Mouse (Mus musculus): Measurements from ENCODE around the gene Apoc2. TPM values are rescaled to one million over a fixed set of nuclear protein-coding genes. Genes with fewer than 3 reads are reported as not detected.
"Not testable (repeated sequence)": the region's sequence is repeated elsewhere in the genome, so short reads cannot be mapped to it uniquely, and the experiment has no call there.

The Apoc2 gene
- total and polyA plus RNA-seq, 2 experiments from 2014 or later: 0.78 TPM; not detected in 1

DNA sequence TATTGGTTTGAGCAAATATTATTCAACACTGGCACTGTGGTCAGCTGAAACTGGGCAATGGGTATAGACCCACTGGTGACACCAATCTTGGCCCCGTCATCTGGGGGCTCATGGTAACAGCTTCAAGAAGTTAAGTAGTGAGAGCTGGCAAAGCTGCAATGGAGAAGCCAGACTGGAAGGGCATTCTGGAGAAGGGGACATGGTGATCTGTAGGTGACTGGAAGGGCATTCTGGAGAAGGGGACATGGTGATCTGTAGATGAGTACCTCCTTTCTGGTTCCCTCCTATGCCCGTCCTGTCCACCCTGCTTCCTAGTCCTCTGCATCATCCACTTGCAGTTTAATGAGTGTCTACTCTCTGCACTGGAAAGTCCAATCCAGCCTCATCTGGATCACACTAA, 10.9 kb upstream of the Apoc2 start:
- 87% methylated on average over 2 of the region's 2 CpGs for WGBS
- H3K36me3 ChIP-seq (replicated peaks; ENCODE audit: control insufficient read depth, insufficient read depth, low read length): no peaks in the 10 kb centered on the region

DNA sequence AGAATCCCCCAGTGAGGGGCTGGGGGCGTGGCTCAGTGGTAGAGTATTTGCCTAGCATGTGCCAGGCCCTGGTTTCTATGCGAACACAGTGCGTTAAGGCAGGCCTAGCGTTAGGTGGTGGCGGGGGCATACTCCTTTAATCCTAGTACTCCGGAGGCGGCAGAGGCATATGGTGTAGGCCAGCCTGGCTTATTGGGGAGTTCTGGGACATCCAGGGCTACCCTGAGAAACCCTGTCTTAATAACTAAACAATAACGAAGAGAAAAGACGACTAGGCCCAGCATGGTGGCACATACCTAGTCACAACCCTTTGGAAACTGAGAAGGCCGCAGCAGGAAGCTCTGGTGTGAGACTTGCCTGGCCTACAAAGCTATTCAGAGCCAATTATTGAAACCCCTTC, 10.4 kb upstream of the Apoc2 start:
- no peak for ATAC-seq (ENCODE audit: insufficient read depth, low read depth)
- no peak overlapping the region for H3K27ac ChIP-seq (ENCODE audit: low read depth)
- no peaks in the 10 kb centered on the region for H3K27me3 ChIP-seq (ENCODE audit: control insufficient read depth, insufficient read depth, low read length)
- H3K4me3 ChIP-seq (ENCODE audit: low read depth, low read length): no peak overlapping the region
- no peak overlapping the region for H3K9ac ChIP-seq (replicated peaks; ENCODE audit: low read depth, low read length)
- H3K4me2 ChIP-seq (ENCODE audit: low read depth, low read length): no peak overlapping the region
- no peaks in the 10 kb centered on the region for H3K9me3 ChIP-seq (replicated peaks; ENCODE audit: control insufficient read depth, low read length)
- TF ChIP-seq CTCF (IDR thresholded peaks at IDR 0.05; ENCODE audit: low read depth): no peak
- TF ChIP-seq EP300 (IDR thresholded peaks at IDR 0.05; ENCODE audit: low read depth): no peak
- 92% methylated on average over 10 of the region's 10 CpGs for WGBS
- H3K4me1 ChIP-seq (ENCODE audit: control insufficient read depth, insufficient read depth): peaks cover 1% of the 10 kb centered on the region
- no peaks in the 10 kb centered on the region for H3K36me3 ChIP-seq (replicated peaks; ENCODE audit: control insufficient read depth, insufficient read depth, low read length)
- DNase-seq (ENCODE audit: low spot score): no peak

More for the DNA sequence above, 10.9 kb upstream of the Apoc2 start:
- DNase-seq (ENCODE audit: low spot score) (no peak), ATAC-seq (ENCODE audit: insufficient read depth, low read depth) (no peak)
- Histone ChIP-seq H3K9ac (replicated peaks; ENCODE audit: low read depth, low read length) (no peak overlapping the region), H3K4me1 (ENCODE audit: control insufficient read depth, insufficient read depth) (peaks cover 6% of the 10 kb centered on the region), H3K9me3 (replicated peaks; ENCODE audit: control insufficient read depth, low read length) (no peaks in the 10 kb centered on the region), H3K27ac (ENCODE audit: low read depth) (no peak overlapping the region), H3K4me3 (ENCODE audit: low read depth, low read length) (no peak overlapping the region), H3K4me2 (ENCODE audit: low read depth, low read length) (no peak overlapping the region), H3K27me3 (ENCODE audit: control insufficient read depth, insufficient read depth, low read length) (no peaks in the 10 kb centered on the region)
- no peak for TF ChIP-seq EP300 (IDR thresholded peaks at IDR 0.05; ENCODE audit: low read depth)
- no peak for TF ChIP-seq CTCF (IDR thresholded peaks at IDR 0.05; ENCODE audit: low read depth)

DNA sequence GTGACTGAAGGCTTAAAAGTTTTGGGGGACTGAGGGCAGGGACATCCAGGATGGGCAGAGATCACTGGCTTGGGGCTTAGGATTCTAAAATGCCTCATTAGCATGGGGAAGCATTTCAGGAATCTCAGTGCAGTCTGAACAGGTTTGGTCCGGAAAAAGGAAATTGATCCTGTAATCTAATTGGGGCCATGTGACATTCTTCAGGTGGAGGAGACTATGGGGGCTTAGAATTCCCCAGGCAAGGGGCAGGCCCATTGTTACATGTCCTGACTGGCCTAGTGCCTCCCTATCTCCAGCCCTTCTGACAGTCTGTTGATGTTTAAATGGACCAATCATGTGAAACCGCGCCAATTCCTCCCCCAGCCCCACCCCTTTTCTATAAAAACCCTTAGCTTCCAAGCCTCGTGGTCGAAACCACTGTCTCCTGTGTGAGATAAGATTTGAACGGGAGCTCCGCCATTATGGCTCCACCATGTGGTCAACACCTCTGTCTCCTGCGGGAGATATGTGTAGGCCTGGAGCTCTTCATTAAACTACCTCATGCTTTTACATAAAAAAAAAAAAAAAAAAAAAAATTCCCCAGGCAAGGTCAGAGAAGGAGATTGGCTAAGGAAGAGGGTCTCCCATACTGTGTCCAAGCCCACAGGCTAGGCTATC, 9.3 kb upstream of the Apoc2 start:
- not testable (repeated sequence) for DNase-seq (ENCODE audit: low spot score); H3K9ac ChIP-seq (replicated peaks; ENCODE audit: low read depth, low read length); H3K36me3 ChIP-seq (replicated peaks; ENCODE audit: control insufficient read depth, insufficient read depth, low read length); H3K9me3 ChIP-seq (replicated peaks; ENCODE audit: control insufficient read depth, low read length); ATAC-seq (ENCODE audit: insufficient read depth, low read depth); H3K4me2 ChIP-seq (ENCODE audit: low read depth, low read length); H3K27ac ChIP-seq (ENCODE audit: low read depth); H3K4me3 ChIP-seq (ENCODE audit: low read depth, low read length); H3K27me3 ChIP-seq (ENCODE audit: control insufficient read depth, insufficient read depth, low read length); H3K4me1 ChIP-seq (ENCODE audit: control insufficient read depth, insufficient read depth)
- 39% methylated on average over 8 of the region's 8 CpGs for WGBS

DNA sequence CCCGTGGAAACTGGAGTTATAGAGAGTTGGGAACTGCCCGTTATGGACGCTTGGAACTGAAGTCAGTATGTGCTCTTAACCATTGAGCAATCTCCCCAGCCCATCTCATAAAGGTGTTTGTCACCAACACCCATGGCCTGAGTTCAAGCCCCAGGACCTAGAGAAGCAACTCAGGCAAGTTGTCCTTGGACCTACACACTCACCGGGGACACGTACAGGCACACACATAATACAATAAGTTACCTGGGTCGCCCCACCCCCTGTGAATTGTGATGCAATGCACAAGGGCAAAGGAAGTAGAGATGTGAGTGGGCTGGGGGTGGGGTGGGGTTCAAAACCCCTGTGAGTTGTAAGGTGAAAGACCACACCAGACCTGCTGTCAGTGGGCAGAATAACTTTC, 8.8 kb upstream of the Apoc2 start:
- Histone ChIP-seq H3K36me3 (replicated peaks; ENCODE audit: control insufficient read depth, insufficient read depth, low read length) (no peaks in the 10 kb centered on the region), H3K4me3 (ENCODE audit: low read depth, low read length) (no peak overlapping the region), H3K27me3 (ENCODE audit: control insufficient read depth, insufficient read depth, low read length) (no peaks in the 10 kb centered on the region), H3K9me3 (replicated peaks; ENCODE audit: control insufficient read depth, low read length) (no peaks in the 10 kb centered on the region), H3K9ac (replicated peaks; ENCODE audit: low read depth, low read length) (no peak overlapping the region), H3K4me1 (ENCODE audit: control insufficient read depth, insufficient read depth) (no peaks in the 10 kb centered on the region), H3K27ac (ENCODE audit: low read depth) (no peak overlapping the region), H3K4me2 (ENCODE audit: low read depth, low read length) (no peak overlapping the region)
- DNase-seq (ENCODE audit: low spot score): no peak
- 84% methylated on average over 6 of the region's 6 CpGs for WGBS
- ATAC-seq (ENCODE audit: insufficient read depth, low read depth): no peak
- TF ChIP-seq EP300 (IDR thresholded peaks at IDR 0.05; ENCODE audit: low read depth) (no peak), CTCF (IDR thresholded peaks at IDR 0.05; ENCODE audit: low read depth) (no peak)

DNA sequence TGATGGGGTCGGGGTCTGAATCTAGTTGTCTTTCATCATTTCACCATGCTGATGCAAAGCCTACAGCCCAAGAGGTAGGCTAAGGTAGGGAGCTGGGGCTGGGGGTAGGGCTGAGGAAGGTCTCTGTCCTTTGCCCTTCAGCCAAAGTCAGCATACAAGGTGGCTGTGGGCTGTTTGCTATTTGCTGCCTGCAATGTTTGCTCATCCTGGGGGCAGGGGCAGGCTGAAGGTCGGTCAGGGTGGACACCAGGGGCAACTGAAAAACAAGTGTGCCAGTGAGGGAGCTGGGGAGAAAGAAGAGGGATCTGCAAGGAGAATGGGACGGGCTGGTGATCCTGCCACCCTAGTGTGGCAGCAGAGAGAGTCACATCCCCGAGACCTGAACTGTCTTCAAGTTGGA, 7.6 kb upstream of the Apoc2 start:
- no peak overlapping the region for H3K4me3 ChIP-seq (ENCODE audit: low read depth, low read length)
- H3K9me3 ChIP-seq (replicated peaks; ENCODE audit: control insufficient read depth, low read length): no peaks in the 10 kb centered on the region
- 59% methylated on average over 4 of the region's 4 CpGs for WGBS
- H3K4me1 ChIP-seq (ENCODE audit: control insufficient read depth, insufficient read depth): 0 out of 2 replicates have a peak, but pooled peaks cover 2% of the 10 kb centered on the region
- H3K36me3 ChIP-seq (replicated peaks; ENCODE audit: control insufficient read depth, insufficient read depth, low read length): no peaks in the 10 kb centered on the region
- no peaks in the 10 kb centered on the region for H3K27me3 ChIP-seq (ENCODE audit: control insufficient read depth, insufficient read depth, low read length)
- DNase-seq (ENCODE audit: low spot score): no peak
- H3K9ac ChIP-seq (replicated peaks; ENCODE audit: low read depth, low read length): no peak overlapping the region
- ATAC-seq (ENCODE audit: insufficient read depth, low read depth): no peak
- TF ChIP-seq EP300 (IDR thresholded peaks at IDR 0.05; ENCODE audit: low read depth) (no peak), CTCF (IDR thresholded peaks at IDR 0.05; ENCODE audit: low read depth) (no peak)
- no peak overlapping the region for H3K27ac ChIP-seq (ENCODE audit: low read depth)
- H3K4me2 ChIP-seq (ENCODE audit: low read depth, low read length): no peak overlapping the region

DNA sequence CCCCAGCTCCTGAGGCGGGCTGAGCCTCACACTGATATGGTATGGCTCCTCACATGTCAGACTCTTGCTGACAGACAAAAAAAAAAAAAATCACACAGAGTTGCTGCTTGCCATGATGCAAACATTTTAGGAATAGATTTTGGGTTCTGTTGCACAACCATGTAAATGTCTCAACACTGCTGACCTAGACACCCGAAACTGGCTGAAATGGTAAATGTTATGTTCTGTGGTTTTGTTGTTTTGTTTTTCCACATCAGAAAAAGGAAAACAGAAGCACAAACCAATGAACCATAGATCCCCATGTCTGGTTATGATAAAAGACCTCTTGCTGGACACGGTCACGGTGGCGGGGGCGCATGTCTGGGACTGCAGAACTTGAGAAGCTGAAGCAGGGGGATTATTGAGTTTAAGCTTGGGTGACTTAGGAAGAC, 6.0 kb upstream of the Apoc2 start:
- DNase-seq (ENCODE audit: low spot score) (no peak), ATAC-seq (ENCODE audit: insufficient read depth, low read depth) (no peak)
- Histone ChIP-seq H3K4me2 (ENCODE audit: low read depth, low read length) (no peak overlapping the region), H3K9me3 (replicated peaks; ENCODE audit: control insufficient read depth, low read length) (no peaks in the 10 kb centered on the region), H3K9ac (replicated peaks; ENCODE audit: low read depth, low read length) (no peak overlapping the region), H3K36me3 (replicated peaks; ENCODE audit: control insufficient read depth, insufficient read depth, low read length) (no peaks in the 10 kb centered on the region), H3K27me3 (ENCODE audit: control insufficient read depth, insufficient read depth, low read length) (no peaks in the 10 kb centered on the region), H3K4me3 (ENCODE audit: low read depth, low read length) (no peak overlapping the region), H3K4me1 (ENCODE audit: control insufficient read depth, insufficient read depth) (0 out of 2 replicates have a peak, but pooled peaks cover 2% of the 10 kb centered on the region), H3K27ac (ENCODE audit: low read depth) (no peak overlapping the region)
- 80% methylated on average over 6 of the region's 6 CpGs for WGBS
- TF ChIP-seq CTCF (IDR thresholded peaks at IDR 0.05; ENCODE audit: low read depth): no peak
- TF ChIP-seq EP300 (IDR thresholded peaks at IDR 0.05; ENCODE audit: low read depth): no peak

Measured in heart, postnatal 0 days (tissue).